Mouse (Mus musculus): Measurements from ENCODE around the gene Yeats2.

Yeats2 gene

GRCm38 (mm10) chr16:20191161-20191882 is 50.5 kb downstream of the Yeats2 start:
- peak; percentile 90 for DNase-seq (ENCODE audit: low read depth, low spot score)

- no peak for DNase-seq (ENCODE audit: low read depth, low spot score)
Observed at GRCm38 (mm10) chr16:20192043-20192442, 51.2 kb downstream of the Yeats2 start.

- peak; percentile 59 for DNase-seq (ENCODE audit: low read depth, low spot score)
Observed at GRCm38 (mm10) chr16:20195546-20195945, 54.7 kb downstream of the Yeats2 start.

- DNase-seq (ENCODE audit: low read depth, low spot score) = no peak
Observed at GRCm38 (mm10) chr16:20196962-20197361, 56.1 kb downstream of the Yeats2 start.

GRCm38 (mm10) chr16:20199501-20200201 is 58.8 kb downstream of the Yeats2 start:
- peak; percentile 28 for DNase-seq (ENCODE audit: low read depth, low spot score)

- DNase-seq (ENCODE audit: low read depth, low spot score) = peak; percentile 77
Observed at GRCm38 (mm10) chr16:20213591-20214226, 72.8 kb downstream of the Yeats2 start.

- DNase-seq (ENCODE audit: low read depth, low spot score) = no peak
Observed at GRCm38 (mm10) chr16:20222726-20223125, 81.9 kb downstream of the Yeats2 start.

- no peak for DNase-seq (ENCODE audit: low read depth, low spot score)
Observed at GRCm38 (mm10) chr16:20226676-20227075, 85.8 kb downstream of the Yeats2 start.

GRCm38 (mm10) chr16:20227504-20227903 is 86.6 kb downstream of the Yeats2 start:
- peak; percentile 33 for DNase-seq (ENCODE audit: low read depth, low spot score)

GRCm38 (mm10) chr16:20228167-20228566 is 87.3 kb downstream of the Yeats2 start:
- no peak for DNase-seq (ENCODE audit: low read depth, low spot score)

GRCm38 (mm10) chr16:20234406-20234805 is 93.5 kb downstream of the Yeats2 start:
- no peak for DNase-seq (ENCODE audit: low read depth, low spot score)

GRCm38 (mm10) chr16:20237426-20237825 is 96.6 kb downstream of the Yeats2 start:
- DNase-seq (ENCODE audit: low read depth, low spot score) = no peak

GRCm38 (mm10) chr16:20238646-20239045 is 97.8 kb downstream of the Yeats2 start:
- no peak for DNase-seq (ENCODE audit: low read depth, low spot score)

GRCm38 (mm10) chr16:20240468-20241414 is 99.9 kb downstream of the Yeats2 start, which contains the start of gene Map6d1:
Gene Map6d1, minus strand, starts transcription at chr16:20241358.
- peak; percentile 71 for DNase-seq (ENCODE audit: low read depth, low spot score)

- DNase-seq (ENCODE audit: low read depth, low spot score) = no peak
Observed at GRCm38 (mm10) chr16:20247103-20247502, 106.2 kb downstream of the Yeats2 start.

- DNase-seq (ENCODE audit: low read depth, low spot score) = no peak
Observed at GRCm38 (mm10) chr16:20248442-20249174, 107.7 kb downstream of the Yeats2 start.

GRCm38 (mm10) chr16:20257926-20258325 is 117.1 kb downstream of the Yeats2 start:
- DNase-seq (ENCODE audit: low read depth, low spot score) = peak; percentile 73

GRCm38 (mm10) chr16:20265089-20265488 is 124.2 kb downstream of the Yeats2 start:
- DNase-seq (ENCODE audit: low read depth, low spot score) = no peak

GRCm38 (mm10) chr16:20271339-20271738 is 130.5 kb downstream of the Yeats2 start:
- no peak for DNase-seq (ENCODE audit: low read depth, low spot score)

GRCm38 (mm10) chr16:20272994-20273393 is 132.1 kb downstream of the Yeats2 start:
- DNase-seq (ENCODE audit: low read depth, low spot score) = no peak

- no peak for DNase-seq (ENCODE audit: low read depth, low spot score)
Observed at GRCm38 (mm10) chr16:20279395-20279794, 138.5 kb downstream of the Yeats2 start.
